Mouse (Mus musculus) kidney, postnatal 0 days (tissue): ENCODE results near the gene C6. TPM values are rescaled to one million over a fixed set of nuclear protein-coding genes. Genes with fewer than 3 reads are reported as not detected.

Experiments used
- ATAC-seq: fragments of 200-750 bp; cut with Nextera tagmentation; replicated peaks from 2 replicates; pipeline ENCODE4 v1.8.0; 2017; ENCODE audit warnings: low read depth, moderate number of reproducible peaks, moderate TSS enrichment, moderate library complexity; ENCODE audit not compliant: low FRiP score
- DNase-seq: peaks from one replicate; pipeline ENCODE4 v3.0.0-alpha.2; 2016; ENCODE audit warnings: low spot score
- H3K27ac ChIP-seq: fragments of 300-500 bp; sonication (generic); 2 replicates; pipeline ENCODE4 v1.5.1; 2014; ENCODE audit warnings: mild to moderate bottlenecking
- H3K27me3 ChIP-seq: fragments of 300-500 bp; sonication (generic); 2 replicates; pipeline ENCODE4 v1.6.1; 2014; ENCODE audit warnings: low read length, mixed read lengths; ENCODE audit not compliant: insufficient read depth
- H3K36me3 ChIP-seq: fragments of 300-500 bp; sonication (generic); 2 replicates; pipeline ENCODE4 v1.6.1; 2014; ENCODE audit warnings: low read length, mixed read lengths; ENCODE audit not compliant: insufficient read depth
- H3K4me1 ChIP-seq: fragments of 300-500 bp; sonication (generic); replicated peaks from 2 replicates; pipeline ENCODE4 v1.6.1; 2014; ENCODE audit warnings: antibody characterized with exemption, low read length, mixed read lengths; ENCODE audit not compliant: insufficient read depth
- H3K4me2 ChIP-seq: fragments of 300-500 bp; sonication (generic); 2 replicates; pipeline ENCODE4 v1.6.1; 2014; ENCODE audit warnings: mild to moderate bottlenecking, low read length, moderate library complexity, mixed read lengths
- H3K4me3 ChIP-seq: fragments of 300-500 bp; sonication (generic); replicated peaks from 2 replicates; pipeline ENCODE4 v1.5.1; 2014; ENCODE audit warnings: low read depth, low read length
- H3K9ac ChIP-seq: fragments of 300-500 bp; sonication (generic); 2 replicates; pipeline ENCODE4 v1.6.1; 2014; ENCODE audit warnings: low read depth, low read length
- H3K9me3 ChIP-seq: fragments of 300-500 bp; sonication (generic); replicated peaks from 2 replicates; pipeline ENCODE4 v1.6.1; 2016; ENCODE audit warnings: low read length, inconsistent platforms, mixed read lengths
- CTCF ChIP-seq: IDR thresholded peaks from 2 replicates; pipeline ENCODE4 v1.5.1; 2016; ENCODE audit warnings: antibody characterized with exemption, low read depth, mild to moderate bottlenecking, moderate library complexity
- WGBS: fragments of 180-500 bp; shearing (Covaris S2); extraction: QIAGEN DNeasy Blood & Tissue Kit; methylation state at CpG from one replicate; pipeline ENCODE4 v1.1.7; 2014; 5-methylcytosine and 5-hydroxymethylcytosine counted together
- polyA plus RNA-seq: library from polyadenylated mRNA; unstranded; fragments of >200 nt; fragmentation: Nextera tagmentation; extraction: Ambion mirVana; gene quantifications from 2 replicates; pipeline ENCODE4 v1.2.1, GENCODE M21; 2015

C6 gene
- polyA plus RNA-seq, 1 experiment from 2014 or later = 0.11 TPM

DNA sequence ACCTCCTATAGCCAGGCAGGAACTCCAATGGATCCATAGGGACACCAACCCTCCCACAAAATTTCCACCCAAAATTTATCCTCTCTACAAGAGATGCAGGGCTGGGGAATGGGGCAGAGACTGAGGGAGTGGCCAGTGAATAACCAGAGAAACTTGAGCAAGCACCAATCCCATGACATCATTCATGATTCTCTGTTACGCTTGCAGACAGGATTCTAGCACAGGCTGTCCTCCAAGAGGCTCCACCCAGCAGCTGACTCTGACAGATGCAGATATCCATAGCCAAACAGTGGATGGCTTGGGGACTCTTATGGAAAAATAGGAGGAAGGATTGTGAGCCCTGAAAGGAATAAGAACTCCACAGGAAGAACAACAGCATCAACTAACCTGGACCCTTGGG is 94.2 kb downstream of the C6 start:
- DNase-seq (no peak), ATAC-seq (no peak)
- Histone ChIP-seq H3K9ac (no peak overlapping the region), H3K4me2 (no peak overlapping the region), H3K4me1 (no peaks in the 10 kb centered on the region), H3K4me3 (no peak overlapping the region), H3K27me3 (no peaks in the 10 kb centered on the region), H3K36me3 (no peaks in the 10 kb centered on the region), H3K9me3 (no peaks in the 10 kb centered on the region), H3K27ac (no peak overlapping the region)
- TF ChIP-seq CTCF = no peak
- WGBS = 77% methylated on average over 1 of the region's 1 CpGs

DNA sequence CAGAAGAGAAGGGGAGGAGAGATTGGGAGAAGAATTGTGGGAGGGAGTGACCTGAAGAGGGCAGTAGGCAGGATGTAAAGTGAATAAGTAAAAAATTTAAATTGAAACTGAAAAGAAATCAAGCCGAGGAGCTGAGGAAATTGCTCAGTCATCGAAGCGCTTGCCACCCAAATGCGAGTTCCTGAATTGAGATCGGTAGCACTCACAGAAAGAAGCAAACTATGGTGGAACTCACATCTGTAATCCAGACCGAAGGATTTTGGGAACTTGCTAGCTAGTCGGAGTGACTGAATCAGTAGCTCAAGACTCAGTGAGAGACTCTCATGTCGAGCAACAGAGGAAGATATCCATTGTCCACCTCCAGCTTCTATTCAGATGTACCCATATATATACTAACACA is 94.8 kb downstream of the C6 start:
- Histone ChIP-seq H3K9me3 (no peaks in the 10 kb centered on the region), H3K4me1 (no peaks in the 10 kb centered on the region), H3K4me2 (no peak overlapping the region), H3K4me3 (no peak overlapping the region), H3K36me3 (no peaks in the 10 kb centered on the region), H3K9ac (no peak overlapping the region), H3K27ac (no peak overlapping the region), H3K27me3 (no peaks in the 10 kb centered on the region)
- DNase-seq (no peak), ATAC-seq (no peak)
- TF ChIP-seq CTCF = no peak
- WGBS = 92% methylated on average over 8 of the region's 8 CpGs

GRCm38 (mm10) chr15:4827736-4828135 is 100.8 kb downstream of the C6 start:
- no peaks in the 10 kb centered on the region for H3K4me1 ChIP-seq
- DNase-seq (no peak), ATAC-seq (no peak)
- no peaks in the 10 kb centered on the region for H3K9me3 ChIP-seq
- no peaks in the 10 kb centered on the region for H3K36me3 ChIP-seq
- no peaks in the 10 kb centered on the region for H3K27me3 ChIP-seq
- H3K27ac ChIP-seq = no peak overlapping the region
- no peak overlapping the region for H3K9ac ChIP-seq
- TF ChIP-seq CTCF = no peak
- H3K4me3 ChIP-seq = no peak overlapping the region
- no peak overlapping the region for H3K4me2 ChIP-seq

DNA sequence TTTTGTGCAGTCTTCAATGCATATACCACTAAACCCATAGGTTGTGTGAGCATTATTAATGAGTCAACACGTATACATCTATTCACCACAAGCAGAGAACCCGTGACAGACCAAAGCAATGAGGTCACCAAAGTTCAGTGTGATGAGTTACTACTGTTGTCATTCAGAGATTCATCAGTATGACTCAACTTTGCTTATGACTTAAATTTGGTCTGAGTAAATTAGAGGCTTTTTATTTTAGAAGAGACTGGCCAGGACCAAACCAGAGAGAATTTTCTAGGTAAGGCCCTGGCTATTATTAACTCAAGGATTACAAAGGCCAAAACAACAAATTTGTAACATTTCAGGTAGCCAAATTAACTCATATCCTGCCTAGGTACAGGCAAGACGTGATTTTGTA is 109.4 kb downstream of the C6 start:
- no peak for TF ChIP-seq CTCF
- Histone ChIP-seq H3K4me2 (no peak overlapping the region), H3K27ac (no peak overlapping the region), H3K9me3 (no peaks in the 10 kb centered on the region), H3K4me1 (no peaks in the 10 kb centered on the region), H3K4me3 (no peak overlapping the region), H3K9ac (no peak overlapping the region), H3K36me3 (no peaks in the 10 kb centered on the region), H3K27me3 (no peaks in the 10 kb centered on the region)
- 85% methylated on average over 3 of the region's 3 CpGs for WGBS
- ATAC-seq = no peak
- DNase-seq = no peak

- Histone ChIP-seq H3K27me3 (no peaks in the 10 kb centered on the region), H3K4me2 (no peak overlapping the region), H3K27ac (no peak overlapping the region), H3K9me3 (no peaks in the 10 kb centered on the region), H3K36me3 (no peaks in the 10 kb centered on the region), H3K9ac (no peak overlapping the region), H3K4me1 (no peaks in the 10 kb centered on the region), H3K4me3 (no peak overlapping the region)
- DNase-seq (no peak), ATAC-seq (no peak)
- WGBS = 85% methylated on average over 1 of the region's 1 CpGs
- no peak for TF ChIP-seq CTCF
These were observed 123.0 kb downstream of the C6 start for GRCm38 (mm10) chr15:4850015-4850414.

Other genes starting within 250 kb of the C6 start
- gene Mroh2b, start 171.6 kb downstream of the C6 start, polyA plus RNA-seq = not detected in 2 replicates